Mouse (Mus musculus): ENCODE measurements around the gene Drap1.

DNA sequence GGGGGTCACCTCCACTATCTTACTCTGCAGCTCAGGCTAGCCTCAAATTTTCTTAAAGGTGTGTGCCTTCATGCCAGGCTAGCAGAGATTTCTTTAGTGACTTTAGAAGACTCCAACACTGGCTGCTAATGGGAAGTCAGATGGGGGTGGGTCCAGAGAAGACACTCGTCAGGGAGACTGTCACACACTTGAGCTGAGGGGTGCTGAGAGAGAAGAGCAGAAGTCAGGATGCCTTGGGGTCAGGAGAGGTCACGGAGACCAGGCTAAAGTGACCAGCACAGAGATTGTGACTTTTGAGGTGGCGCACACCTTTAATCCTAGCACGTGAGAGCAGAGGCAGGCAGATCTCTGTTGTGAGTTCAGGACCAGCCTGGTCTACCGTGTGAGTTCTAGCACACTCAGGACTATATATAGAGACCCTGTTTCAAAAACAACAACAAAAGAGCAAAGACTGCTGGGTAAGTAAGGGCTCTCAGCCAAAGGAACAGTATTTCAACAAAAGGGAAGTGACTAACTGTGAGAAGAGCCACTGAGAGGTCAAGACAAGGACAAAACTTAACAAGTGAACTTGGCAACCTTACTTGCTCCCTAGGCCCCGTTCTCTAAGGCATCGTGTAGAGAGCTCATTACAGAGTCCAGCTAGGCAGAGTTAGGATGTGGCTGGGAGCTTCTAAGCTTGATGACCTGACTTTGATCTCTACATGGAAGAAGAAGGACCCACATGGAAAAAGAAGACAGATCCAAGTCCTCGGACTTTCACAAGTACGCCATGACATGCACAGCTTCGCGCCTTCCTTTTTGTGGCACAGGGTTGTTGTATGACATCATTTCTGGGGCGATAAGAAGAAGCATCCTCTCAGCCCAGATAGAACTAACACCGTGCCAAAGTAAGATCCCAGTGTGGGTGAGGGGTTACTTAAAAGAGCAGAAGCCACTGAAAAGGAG is 16.4 kb downstream of the Drap1 start:
- TF ChIP-seq CTCF (IDR thresholded peaks at IDR 0.05; ENCODE audit: insufficient read depth, low read length) = no peak
- TF ChIP-seq POLR2A (IDR thresholded peaks at IDR 0.05; ENCODE audit: borderline replicate concordance, extremely low read depth, low read depth, low read length) = peak; percentile 61; the same call in 1 of the 2 replicates

Measured in lung, adult 2 months (tissue).